Mouse (Mus musculus): ENCODE data around the gene Srbd1.

Srbd1 gene

GRCm38 (mm10) chr17:85975077-85975476 lies 169.9 kb downstream of the Srbd1 start:
- DNase-seq: no peak

DNA sequence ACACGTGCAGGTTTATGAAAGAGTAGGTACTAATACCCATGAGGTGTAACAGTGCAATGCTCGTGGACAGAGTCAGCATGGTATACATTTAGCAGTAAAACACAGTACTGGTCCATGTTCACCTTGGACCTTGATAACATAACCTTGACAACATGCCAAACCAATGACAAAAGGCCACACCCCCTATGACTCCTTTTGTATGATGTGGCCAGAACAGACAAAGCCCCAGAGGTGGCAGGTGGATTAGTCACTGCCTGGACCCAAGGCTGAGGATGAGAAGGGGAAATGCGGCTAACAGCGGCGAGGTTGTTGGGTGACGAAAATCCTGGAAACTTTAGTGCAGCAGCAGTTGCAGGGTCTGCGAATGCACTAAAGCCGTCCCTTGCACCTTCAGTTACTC lies 170.4 kb downstream of the Srbd1 start:
- DNase-seq: no peak

GRCm38 (mm10) chr17:85971120-85971519 lies 173.9 kb downstream of the Srbd1 start:
- DNase-seq: no peak

DNA sequence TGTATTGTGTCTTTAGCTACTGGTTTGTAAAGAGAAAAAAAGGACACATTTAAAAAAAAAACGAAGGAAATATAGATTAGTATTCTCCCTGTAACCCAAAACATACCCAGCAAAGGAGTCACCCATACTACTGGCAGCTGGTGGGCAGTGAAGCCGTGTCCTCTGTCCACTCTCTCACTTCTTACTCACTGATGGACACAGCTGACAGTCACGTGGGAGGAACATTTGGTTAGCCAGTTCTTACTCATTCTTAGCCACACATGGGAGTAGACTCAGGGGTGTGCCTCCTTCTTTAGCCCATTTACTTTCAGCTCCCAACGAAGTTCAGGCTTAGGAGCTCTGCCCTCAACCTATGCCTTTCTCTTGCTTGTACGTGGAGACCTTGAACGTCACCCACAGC lies 183.3 kb downstream of the Srbd1 start:
- no peak for DNase-seq

GRCm38 (mm10) chr17:85951771-85952170 lies 193.2 kb downstream of the Srbd1 start:
- DNase-seq: no peak

GRCm38 (mm10) chr17:85949919-85950505 lies 195.0 kb downstream of the Srbd1 start:
- DNase-seq: no peak

DNA sequence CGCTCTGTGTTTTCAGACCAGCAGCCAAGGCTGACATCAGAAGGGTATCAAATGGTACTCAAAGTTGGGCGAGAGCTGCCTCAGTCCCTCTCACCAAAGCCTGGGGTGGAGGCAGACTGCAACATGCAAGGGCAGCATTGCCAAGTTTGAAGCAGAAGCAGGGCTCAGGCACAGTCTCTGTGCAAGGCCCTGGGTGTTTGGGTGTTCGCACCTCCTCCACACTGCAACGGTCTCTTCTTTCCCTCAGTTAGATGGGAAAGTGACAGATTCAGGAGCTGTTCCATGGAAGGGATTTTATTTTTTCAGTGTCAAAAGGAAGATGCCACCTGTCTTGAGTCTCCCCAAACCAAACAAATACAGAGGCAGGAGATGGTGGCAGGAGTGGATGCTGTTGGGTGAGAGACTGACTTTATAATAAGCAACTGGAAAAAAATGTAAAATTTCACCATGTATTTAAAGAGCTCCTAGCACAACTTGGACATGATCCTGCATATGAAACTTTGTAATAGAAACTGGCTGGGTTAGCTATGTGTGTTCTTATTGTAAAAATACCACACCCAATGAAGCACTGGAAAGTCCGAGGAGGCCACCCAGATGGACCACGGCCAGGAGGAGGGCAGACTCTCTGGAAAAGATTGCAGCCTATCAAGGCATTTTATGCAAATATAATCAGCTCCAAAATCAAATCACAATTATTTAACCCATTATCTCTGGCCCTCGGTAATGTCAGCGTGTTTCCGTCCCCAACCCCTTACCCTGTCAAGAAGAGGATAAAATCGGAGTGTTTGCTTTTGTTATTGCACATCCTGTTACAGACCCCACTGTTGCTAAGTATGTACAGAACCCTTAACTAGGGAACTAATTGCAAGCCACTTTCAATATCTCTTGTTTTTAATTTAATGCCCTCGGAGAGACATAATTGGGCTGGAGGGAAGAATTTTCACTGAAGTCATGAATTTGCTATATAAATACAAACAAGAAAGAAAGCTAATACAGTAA lies 195.8 kb downstream of the Srbd1 start:
- DNase-seq: no peak

- no peak for DNase-seq
Measured at GRCm38 (mm10) chr17:85944726-85945125, 200.2 kb downstream of the Srbd1 start.

GRCm38 (mm10) chr17:85943994-85944640 lies 200.9 kb downstream of the Srbd1 start:
- no peak for DNase-seq

DNA sequence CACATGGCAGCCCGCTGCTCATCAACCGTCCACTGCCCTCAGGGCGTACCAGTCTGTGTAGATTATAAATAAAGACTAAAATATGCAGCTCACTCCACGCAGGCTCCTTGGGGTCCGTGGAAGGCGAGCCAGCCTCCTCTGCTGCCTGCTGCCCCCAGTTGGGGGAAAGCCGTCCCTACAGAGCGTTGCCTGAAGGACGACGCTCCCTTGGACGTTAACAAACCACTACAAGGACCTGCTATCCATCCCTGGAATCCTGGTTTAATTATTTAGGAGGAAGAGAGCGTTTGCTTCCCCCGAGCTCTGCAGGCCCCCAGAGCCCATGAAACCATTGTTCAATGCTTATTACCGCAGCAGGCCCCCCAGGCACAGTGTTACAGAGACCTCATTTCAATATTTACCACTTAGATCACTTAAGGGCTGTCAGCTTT lies 201.4 kb downstream of the Srbd1 start:
- no peak for DNase-seq

DNA sequence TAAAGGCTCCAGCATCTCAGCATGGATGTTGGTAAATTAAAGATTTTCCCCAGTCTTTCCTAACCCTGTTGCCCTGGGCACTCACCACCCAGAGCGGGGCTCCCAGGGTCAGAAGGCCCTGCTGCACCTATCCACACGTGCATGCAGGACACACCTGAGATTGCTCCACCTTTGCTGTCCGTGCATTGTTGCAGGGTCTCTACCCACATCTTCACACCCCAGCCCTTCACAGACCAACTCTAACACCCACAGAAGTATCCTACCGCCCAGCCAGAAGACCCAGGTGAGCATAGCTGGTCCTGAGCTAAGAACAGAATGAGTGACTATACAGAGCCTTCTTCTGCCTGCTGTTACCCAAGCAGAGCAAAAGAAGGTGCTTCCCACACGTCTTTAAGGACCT lies 201.9 kb downstream of the Srbd1 start:
- no peak for DNase-seq

DNA sequence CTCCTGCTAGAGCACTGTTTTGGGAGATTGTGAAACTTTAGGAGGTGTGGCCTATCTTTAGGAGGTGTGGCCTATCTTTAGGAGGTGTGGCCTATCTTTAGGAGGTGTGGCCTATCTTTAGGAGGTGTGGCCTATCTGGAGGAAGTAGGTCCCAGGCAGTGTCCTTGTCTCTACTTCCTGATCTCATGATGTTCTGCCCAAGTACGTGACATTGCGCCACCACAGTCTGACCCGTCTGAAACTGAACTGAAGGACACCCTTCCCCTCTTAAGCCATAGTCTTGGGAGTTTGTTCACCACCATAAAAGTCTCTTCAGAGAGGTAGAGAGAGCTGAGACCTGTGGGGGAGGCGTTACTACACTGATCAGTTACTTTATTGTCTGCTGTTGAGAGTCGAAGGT lies 202.9 kb downstream of the Srbd1 start:
- no peak for DNase-seq

DNA sequence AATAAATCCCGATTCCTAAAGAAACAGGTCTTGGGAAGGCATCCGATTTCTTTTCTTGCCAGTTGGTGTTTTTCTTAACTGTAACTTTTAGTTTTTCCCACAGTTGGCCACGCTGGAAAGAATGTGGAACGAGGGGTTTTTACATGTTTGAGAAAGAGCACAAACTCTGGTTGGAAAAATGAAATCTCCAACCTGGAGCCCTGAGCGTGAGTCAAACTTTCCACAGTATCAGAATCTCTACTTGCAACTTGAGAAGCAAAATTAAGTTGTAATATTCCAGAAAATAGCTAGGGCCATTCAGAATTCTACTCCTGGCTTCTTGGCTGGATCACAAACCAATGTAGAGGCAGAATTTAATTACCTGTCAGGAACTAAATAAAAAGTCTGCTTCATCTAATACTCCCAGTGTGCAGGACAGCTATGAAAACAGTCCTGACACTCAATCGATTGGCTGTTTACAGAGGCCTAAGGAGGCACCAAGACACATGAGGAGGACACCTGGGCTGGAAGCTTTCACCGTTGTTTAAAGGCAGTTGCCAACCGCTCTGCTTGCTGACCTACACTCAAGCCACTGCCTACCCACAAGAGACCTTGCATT lies 203.7 kb downstream of the Srbd1 start:
- no peak for DNase-seq

GRCm38 (mm10) chr17:85937131-85937530 lies 207.8 kb downstream of the Srbd1 start:
- DNase-seq: no peak

- DNase-seq: no peak
Measured at GRCm38 (mm10) chr17:85935268-85935667, 209.7 kb downstream of the Srbd1 start.

All from layer of hippocampus, adult 9-11 months (tissue).